Mouse (Mus musculus): ENCODE measurements around the gene Fam131c. TPM values are rescaled to one million over a fixed set of nuclear protein-coding genes. Genes with fewer than 3 reads are reported as not detected.

Fam131c gene
- polyA plus RNA-seq, 1 experiment from 2014 or later, result 10.1 TPM

DNA sequence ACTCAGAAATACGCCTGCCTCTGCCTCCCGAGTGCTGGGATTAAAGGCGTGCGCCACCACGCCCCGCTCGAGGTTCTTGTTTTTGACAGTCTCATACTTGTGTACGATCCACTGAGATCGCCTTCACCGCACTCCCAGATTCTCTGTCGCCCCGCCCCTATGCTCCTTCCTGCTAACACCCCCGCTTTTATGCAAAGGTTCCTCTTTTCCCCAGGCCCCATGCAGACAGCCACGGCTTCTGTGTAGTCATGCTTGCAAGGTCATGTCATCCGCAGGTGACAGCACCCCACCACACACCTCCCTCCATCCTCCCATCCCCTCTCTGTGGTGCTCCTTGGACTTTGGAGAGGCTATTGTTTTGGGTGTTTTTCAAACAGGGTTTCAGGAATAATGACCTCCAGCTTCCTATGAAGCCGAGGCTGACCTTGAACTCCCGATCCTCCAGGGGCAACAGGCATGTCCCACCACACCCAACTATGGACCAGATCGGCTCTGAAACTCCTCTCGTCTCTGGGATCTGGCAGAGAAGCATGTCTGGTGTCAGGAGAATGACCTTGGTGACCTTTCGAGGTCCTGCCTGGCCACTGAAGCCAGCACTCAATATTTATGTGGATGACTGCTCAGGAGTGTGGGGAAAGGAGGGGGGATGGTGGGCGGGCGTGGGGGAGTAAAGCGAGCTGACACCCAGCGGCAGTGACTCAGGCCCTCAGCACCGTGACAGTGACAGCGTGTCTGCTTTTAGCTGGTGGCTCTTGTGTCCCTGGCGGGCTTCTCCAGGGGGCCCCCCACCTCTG, 51.6 kb downstream of the Fam131c start:
- H3K4me2 ChIP-seq (replicated peaks), result no peak overlapping the region
- 69% methylated on average over 27 of the region's 27 CpGs for WGBS

DNA sequence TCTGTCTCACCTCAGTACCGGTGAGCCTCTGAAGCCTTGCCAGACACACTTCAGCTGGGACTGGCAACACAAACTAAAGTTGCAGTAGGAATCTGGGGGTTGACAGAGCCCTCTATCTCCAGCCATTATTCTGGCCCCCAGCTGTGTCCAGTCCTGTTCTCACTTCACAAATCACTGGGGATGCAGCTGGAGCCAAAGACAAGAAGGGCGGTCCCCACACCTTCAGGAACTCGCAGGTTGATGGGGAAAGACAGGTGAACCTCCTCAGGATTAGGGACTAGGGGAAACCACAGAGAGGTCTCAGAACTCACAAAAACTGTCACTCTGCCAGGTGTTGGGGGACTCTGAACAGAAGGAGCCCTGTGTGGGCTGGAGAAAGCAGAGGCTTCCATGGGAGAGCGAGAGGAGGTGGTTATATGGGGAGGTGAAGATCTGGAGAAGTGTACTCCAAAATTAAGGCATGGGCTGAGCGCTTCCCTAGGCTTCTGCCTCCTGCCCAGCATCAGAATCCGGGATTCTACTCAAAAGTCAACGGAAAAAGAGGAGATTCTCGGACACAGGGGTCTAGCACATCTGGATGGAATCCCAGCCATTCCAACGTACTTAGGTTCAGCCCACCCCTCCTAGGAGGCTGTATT, 52.3 kb downstream of the Fam131c start, which contains the start of gene Hspb7:
TSS of gene Hspb7 (plus strand) at position 588 of the 638 bp plus-strand sequence.
- ATAC-seq, result no peak
- Histone ChIP-seq H3K36me3 (no peaks in the 10 kb centered on the region), H3K27me3 (no peaks in the 10 kb centered on the region)

More for the DNA sequence above, 51.6 kb downstream of the Fam131c start:
- Histone ChIP-seq H3K9ac (replicated peaks) (no peak overlapping the region), H3K9me3 (no peaks in the 10 kb centered on the region), H3K27ac (no peak overlapping the region), H3K4me3 (replicated peaks) (no peak overlapping the region), H3K27me3 (no peaks in the 10 kb centered on the region), H3K36me3 (no peaks in the 10 kb centered on the region), H3K4me1 (replicated peaks) (no peaks in the 10 kb centered on the region)
- no peak for ATAC-seq

DNA sequence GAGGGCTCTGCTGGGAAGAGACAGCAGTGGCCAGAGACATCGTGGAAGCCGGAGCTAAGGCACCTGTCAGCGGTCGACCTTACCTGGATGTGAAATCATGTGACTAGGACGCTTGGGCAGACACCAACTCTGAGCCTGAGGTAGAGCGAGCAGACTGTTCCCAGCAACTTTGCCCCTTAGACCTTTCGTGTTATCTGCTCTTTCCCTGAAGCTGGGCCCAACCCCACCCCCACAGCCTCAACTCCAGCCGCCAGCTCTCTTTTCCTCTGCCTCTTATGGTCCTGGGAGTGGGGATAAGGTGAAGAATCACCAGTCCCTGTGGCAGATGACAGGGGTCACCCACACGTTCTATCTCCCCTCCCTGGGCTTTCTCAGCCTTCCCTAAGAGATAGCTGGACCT, 52.9 kb downstream of the Fam131c start:
- peaks cover 5% of the 10 kb centered on the region; the same call in 1 of the 2 replicates for H3K27me3 ChIP-seq
- H3K36me3 ChIP-seq, result no peaks in the 10 kb centered on the region
- H3K4me1 ChIP-seq (replicated peaks), result peaks cover 11% of the 10 kb centered on the region
- no peaks in the 10 kb centered on the region for H3K9me3 ChIP-seq
- 59% methylated on average over 9 of the region's 9 CpGs for WGBS
- no peak overlapping the region for H3K4me2 ChIP-seq (replicated peaks)
- H3K4me3 ChIP-seq (replicated peaks), result no peak overlapping the region
- H3K27ac ChIP-seq, result no peak overlapping the region
- H3K9ac ChIP-seq (replicated peaks), result no peak overlapping the region
- ATAC-seq, result no peak

More for the DNA sequence above, 52.3 kb downstream of the Fam131c start, which contains the start of gene Hspb7:
- Histone ChIP-seq H3K27ac (no peak within 1 kb of the TSS), H3K4me2 (replicated peaks) (no peak within 1 kb of the TSS), H3K9ac (replicated peaks) (no peak within 1 kb of the TSS), H3K4me1 (replicated peaks) (peaks cover 5% of the 10 kb centered on the region), H3K9me3 (no peaks in the 10 kb centered on the region), H3K4me3 (replicated peaks) (no peak within 1 kb of the TSS)
- WGBS, result 57% methylated on average over 9 of the region's 9 CpGs

DNA sequence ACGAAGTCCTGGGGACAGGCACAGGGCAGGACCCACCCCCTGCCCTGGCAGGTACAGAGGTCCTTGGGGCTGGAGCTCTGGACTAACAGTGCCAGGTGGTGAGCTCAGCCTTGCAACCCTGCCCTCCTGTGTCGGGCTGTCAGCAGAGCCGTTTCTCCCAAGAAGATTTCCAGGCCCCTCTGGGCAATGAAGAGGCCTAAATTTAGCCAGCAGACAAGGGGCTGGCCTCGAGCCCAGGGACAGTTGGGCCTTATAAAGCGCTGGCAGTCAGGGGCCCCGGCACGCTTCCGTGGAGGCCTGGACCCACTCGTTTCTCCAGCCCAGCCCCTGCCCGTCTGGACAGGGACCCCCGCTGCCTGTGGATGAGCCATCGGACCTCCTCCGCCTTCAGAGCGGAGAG, 53.4 kb downstream of the Fam131c start:
- 75% methylated on average over 14 of the region's 14 CpGs for WGBS
- ATAC-seq, result no peak

DNA sequence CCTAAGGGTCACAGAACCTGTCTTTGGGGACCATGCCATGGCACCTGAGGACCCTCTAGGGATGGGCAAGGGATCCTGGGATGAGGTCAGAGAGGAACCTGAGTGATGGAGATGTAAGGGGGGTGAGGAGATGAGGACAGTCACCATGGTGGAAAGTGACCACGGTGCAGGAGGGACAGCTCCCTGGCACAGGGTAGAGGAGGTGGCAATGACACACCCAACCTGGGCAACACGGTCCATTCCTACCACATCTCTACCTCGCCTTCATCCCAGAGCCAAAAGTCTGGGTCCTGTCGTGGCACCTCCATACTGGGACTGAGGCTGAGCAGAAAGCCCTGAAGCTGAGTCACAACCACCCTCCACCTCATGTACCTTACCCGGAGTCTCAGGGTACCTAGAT, 54.8 kb downstream of the Fam131c start:
- no peaks in the 10 kb centered on the region for H3K36me3 ChIP-seq
- H3K4me2 ChIP-seq (replicated peaks), result no peak overlapping the region
- no peak overlapping the region for H3K4me3 ChIP-seq (replicated peaks)
- H3K27me3 ChIP-seq, result peaks cover 10% of the 10 kb centered on the region; the same call in 1 of the 2 replicates
- ATAC-seq, result no peak
- H3K4me1 ChIP-seq (replicated peaks), result peaks cover 15% of the 10 kb centered on the region
- 77% methylated on average over 5 of the region's 5 CpGs for WGBS
- H3K9me3 ChIP-seq, result no peaks in the 10 kb centered on the region
- H3K27ac ChIP-seq, result no peak overlapping the region
- no peak overlapping the region for H3K9ac ChIP-seq (replicated peaks)

More for the DNA sequence above, 53.4 kb downstream of the Fam131c start:
- no peak overlapping the region for H3K27ac ChIP-seq
- H3K4me3 ChIP-seq (replicated peaks), result no peak overlapping the region
- H3K9me3 ChIP-seq, result no peaks in the 10 kb centered on the region
- H3K9ac ChIP-seq (replicated peaks), result no peak overlapping the region
- H3K27me3 ChIP-seq, result peaks cover 7% of the 10 kb centered on the region; the same call in 1 of the 2 replicates
- peaks cover 15% of the 10 kb centered on the region for H3K4me1 ChIP-seq (replicated peaks)
- no peak overlapping the region for H3K4me2 ChIP-seq (replicated peaks)
- no peaks in the 10 kb centered on the region for H3K36me3 ChIP-seq

DNA sequence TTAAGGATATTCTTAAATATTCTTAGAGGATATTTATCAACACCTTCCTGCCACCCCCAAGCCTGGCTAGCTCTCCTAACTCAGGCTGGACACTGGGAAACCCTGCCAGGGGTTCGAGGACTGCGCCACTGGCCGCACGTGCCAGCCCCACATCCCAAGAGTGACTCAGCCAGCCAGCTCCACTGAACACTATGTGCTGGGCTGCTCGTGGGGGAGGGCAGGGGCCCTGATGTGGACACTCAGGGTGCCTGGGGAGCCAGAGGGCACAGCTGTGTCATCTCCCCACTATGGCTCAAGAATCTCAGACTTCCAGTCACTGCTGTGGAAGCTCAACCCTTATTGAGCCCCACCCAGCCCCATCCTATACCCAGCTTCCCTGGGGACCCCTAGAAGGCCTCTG, 55.3 kb downstream of the Fam131c start:
- peaks cover 15% of the 10 kb centered on the region for H3K4me1 ChIP-seq (replicated peaks)
- H3K9me3 ChIP-seq, result no peaks in the 10 kb centered on the region
- H3K27me3 ChIP-seq, result peaks cover 10% of the 10 kb centered on the region; the same call in 1 of the 2 replicates
- no peak for ATAC-seq
- H3K27ac ChIP-seq, result no peak overlapping the region
- 82% methylated on average over 5 of the region's 5 CpGs for WGBS
- no peak overlapping the region for H3K9ac ChIP-seq (replicated peaks)
- no peak overlapping the region for H3K4me3 ChIP-seq (replicated peaks)
- H3K36me3 ChIP-seq, result no peaks in the 10 kb centered on the region
- no peak overlapping the region for H3K4me2 ChIP-seq (replicated peaks)

DNA sequence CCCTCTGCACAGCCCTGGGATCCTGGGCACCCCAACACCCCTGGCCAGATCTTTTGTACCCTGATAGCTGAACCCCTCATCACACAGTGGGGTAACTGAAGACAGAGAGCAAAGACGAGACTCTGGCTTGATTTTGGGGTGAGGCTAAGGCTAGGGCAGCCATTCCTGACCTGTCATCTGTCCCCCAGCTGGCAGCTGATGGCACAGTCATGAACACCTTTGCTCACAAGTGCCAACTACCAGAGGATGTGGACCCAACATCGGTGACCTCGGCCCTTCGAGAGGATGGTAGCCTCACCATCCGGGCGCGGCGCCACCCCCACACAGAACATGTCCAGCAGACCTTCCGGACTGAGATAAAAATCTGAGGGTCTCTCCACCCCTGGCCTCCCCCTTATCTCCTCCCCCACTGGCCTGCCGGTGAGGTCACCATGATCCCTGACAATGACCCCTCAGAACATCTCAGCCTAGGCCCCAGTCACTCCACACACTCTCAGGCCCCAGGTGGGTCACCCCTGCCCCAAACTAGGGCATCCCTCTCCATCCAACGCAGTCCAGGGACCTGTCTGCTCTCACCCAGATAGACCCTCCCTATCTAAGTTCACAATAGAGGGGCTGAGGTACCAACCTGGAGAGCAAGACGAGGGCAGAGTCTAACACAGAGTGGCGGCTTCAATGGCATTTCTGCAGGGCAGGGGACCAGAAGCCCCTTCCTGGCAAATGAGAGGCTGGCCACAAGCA, 55.8 kb downstream of the Fam131c start:
- Histone ChIP-seq H3K27me3 (peaks cover 10% of the 10 kb centered on the region; the same call in 1 of the 2 replicates), H3K9ac (replicated peaks) (no peak overlapping the region), H3K4me3 (replicated peaks) (no peak overlapping the region), H3K9me3 (no peaks in the 10 kb centered on the region), H3K36me3 (no peaks in the 10 kb centered on the region), H3K4me2 (replicated peaks) (no peak overlapping the region), H3K27ac (no peak overlapping the region), H3K4me1 (replicated peaks) (peaks cover 15% of the 10 kb centered on the region)
- 92% methylated on average over 13 of the region's 13 CpGs for WGBS
- ATAC-seq, result no peak

DNA sequence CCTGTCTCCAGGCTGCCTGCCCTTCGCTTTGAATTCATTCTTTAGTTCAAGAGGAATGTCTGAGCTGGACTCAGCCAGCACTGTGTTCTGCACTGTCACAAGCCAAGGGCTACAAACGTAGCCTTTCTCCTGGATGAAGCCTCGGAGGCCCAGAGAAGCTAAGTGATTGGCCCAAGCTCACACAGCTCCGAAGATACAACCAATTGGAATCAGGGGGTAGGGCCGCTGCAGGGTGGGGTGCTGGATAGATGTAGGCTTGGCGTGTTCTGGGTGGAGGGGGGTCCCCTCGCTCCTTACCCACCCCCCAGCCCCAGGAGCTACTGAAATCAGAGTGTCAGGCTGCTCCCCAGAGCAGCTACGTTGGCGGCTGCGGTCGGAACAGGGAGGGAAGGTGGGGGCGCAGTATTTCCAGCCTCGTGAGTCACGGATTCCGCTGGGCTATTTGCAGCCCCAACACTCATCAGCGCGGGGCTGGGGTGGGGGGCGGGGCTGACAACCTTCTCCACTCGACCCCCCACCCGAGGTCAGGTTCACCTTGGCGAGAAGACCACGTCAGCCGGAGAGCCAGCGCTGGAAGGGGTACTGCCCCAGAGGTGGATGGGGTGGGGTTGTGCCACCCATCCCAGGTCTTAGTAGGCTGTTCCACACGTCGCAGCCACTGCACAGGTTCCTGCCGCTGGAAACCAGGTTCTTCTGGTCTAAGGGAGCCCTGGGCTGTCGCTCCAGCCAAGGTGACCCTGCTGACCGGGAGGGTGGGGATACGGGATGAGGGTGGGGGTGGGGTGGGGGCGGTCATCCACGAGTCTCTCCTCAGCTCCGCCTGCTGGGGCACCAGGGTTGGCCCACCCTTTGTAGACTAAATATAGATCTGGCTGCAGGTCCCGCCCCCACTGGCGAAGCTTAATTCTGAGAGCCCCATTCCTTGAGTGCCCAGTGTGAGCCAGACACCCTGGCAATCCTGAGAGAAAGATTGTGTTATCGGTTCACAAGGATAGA, 57.8 kb downstream of the Fam131c start:
- 6% methylated on average over 36 of the region's 36 CpGs for WGBS
- H3K4me2 ChIP-seq (replicated peaks), result peak overlapping the region; percentile 72
- H3K4me1 ChIP-seq (replicated peaks), result peaks cover 15% of the 10 kb centered on the region
- H3K9ac ChIP-seq (replicated peaks), result peak overlapping the region; percentile 67
- H3K27me3 ChIP-seq, result peaks cover 13% of the 10 kb centered on the region; the same call in 1 of the 2 replicates
- no peaks in the 10 kb centered on the region for H3K9me3 ChIP-seq
- H3K4me3 ChIP-seq (replicated peaks), result peak overlapping the region; percentile 44
- no peaks in the 10 kb centered on the region for H3K36me3 ChIP-seq
- no peak overlapping the region for H3K27ac ChIP-seq
- peak; percentile 96 for ATAC-seq

DNA sequence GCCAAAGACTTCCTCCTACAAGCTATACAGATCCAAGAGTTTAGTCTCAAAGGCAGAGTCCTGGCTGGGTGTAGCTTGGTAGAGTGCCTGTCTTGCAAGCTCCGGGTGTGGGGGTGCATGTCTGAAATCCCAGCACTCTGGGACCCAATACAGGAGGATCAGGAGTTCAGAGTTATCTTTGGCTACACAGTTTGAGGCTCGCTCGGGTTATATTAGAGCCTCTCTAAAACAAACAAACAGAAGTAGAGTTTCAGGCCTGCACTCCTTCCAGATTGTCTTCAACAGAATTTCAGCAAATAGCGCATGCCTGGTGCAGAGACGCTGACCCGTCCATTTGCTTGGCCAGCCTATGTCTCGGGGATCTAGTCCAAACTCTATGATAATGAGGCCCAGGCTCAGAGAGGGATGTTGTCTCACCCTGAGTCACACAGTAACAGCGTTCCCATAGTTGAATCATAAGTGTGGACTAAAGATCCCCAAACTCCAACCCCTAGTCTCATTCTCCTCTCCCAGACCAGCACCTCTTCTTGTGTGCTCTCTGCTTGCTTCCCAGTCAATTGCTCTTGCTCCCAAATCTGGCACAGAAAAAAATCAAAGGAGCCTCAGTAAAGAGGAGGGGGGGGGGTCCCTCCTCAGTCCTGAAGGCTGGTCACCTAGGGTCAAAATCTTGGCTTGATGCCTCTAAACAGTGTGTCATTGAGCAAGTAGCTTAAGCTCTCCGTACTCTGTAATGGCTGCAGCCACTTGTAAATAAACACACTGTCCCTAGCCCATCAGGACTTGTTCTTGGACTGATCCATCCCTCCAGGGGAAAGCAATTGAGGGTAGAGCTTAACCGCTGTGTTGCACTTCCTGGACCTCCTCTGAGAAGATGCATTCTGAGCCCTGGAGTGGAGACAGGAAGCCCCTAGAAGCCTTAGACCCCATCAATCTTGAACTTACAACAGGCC, 59.1 kb downstream of the Fam131c start:
- H3K27me3 ChIP-seq, result peaks cover 13% of the 10 kb centered on the region; the same call in 1 of the 2 replicates

DNA sequence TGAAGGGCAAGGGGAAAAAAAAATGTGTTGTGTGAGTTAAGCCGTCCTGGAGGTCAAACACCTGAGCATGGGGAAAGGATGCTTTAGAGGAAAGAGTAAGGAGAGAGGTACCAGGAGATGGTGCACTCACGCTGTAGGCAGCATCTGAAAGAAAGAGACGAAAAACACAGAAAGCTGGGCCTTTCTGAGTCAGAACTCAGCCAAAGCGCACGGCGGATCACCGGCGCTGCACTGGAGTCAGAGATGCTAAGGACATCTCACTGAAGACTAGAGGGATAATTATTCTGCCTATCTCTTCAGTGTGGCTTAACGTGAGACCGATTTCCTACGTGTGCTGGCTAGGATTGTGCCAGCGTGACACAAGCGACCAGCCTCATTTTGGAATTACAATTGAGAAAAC, 59.9 kb downstream of the Fam131c start:
- Histone ChIP-seq H3K9ac (replicated peaks) (no peak overlapping the region), H3K36me3 (no peaks in the 10 kb centered on the region), H3K27me3 (peaks cover 13% of the 10 kb centered on the region; the same call in 1 of the 2 replicates), H3K9me3 (no peaks in the 10 kb centered on the region), H3K4me3 (replicated peaks) (no peak overlapping the region), H3K4me2 (replicated peaks) (no peak overlapping the region), H3K4me1 (replicated peaks) (peaks cover 15% of the 10 kb centered on the region), H3K27ac (no peak overlapping the region)
- 82% methylated on average over 13 of the region's 13 CpGs for WGBS
- ATAC-seq, result no peak

More for the DNA sequence above, 59.1 kb downstream of the Fam131c start:
- no peak for ATAC-seq
- H3K9me3 ChIP-seq, result no peaks in the 10 kb centered on the region
- H3K4me3 ChIP-seq (replicated peaks), result no peak overlapping the region
- H3K4me2 ChIP-seq (replicated peaks), result no peak overlapping the region
- H3K9ac ChIP-seq (replicated peaks), result no peak overlapping the region
- WGBS, result 84% methylated on average over 10 of the region's 10 CpGs
- peaks cover 15% of the 10 kb centered on the region for H3K4me1 ChIP-seq (replicated peaks)
- H3K36me3 ChIP-seq, result no peaks in the 10 kb centered on the region
- no peak overlapping the region for H3K27ac ChIP-seq

All from midbrain, embryonic 13.5 days (tissue).